Mouse (Mus musculus) v-Abl transformed pro-B cells (cell line): ENCODE measurements around the gene Elobl.

Experiments
- in situ Hi-C, 2 experiments: fragments of 400-800 bp; cut with MboI; formaldehyde crosslinking; loops; one replicate each; pipeline ENCODE4 v1.15.1; 2025; ENCODE audit not compliant: unreplicated experiment in 2 of 2

The Elobl gene

DNA sequence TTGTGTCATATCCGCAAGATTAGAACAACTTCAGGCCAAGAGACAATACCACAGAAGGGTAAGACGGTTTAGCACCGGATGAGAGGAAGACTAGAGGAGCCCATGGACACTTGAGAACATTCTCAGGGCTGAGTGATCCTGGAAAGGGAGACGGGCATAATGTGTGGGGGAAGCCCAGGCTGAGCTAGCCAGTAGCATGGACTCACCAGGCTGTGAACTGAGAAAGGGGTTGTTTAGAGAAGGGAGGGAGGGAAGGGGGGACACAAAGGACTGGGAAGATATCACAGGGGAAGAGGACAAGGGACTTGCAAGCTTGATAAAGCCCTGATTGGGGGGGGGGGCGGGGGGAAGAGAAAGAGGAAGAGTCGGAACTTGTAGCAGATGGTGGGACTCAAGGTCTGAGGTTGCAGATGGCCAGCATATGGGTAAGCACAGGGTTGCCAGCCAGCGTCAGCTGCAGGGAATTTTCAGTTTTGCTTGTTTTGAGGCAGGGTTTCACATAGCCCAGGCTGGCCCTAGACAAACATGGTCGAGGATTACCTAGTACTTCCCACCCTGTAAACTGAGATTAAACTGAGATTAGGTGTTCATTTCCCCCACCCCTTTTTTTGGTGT lies 20.7 kb downstream of the Elobl start:
- in situ Hi-C loops: no loop called here

DNA sequence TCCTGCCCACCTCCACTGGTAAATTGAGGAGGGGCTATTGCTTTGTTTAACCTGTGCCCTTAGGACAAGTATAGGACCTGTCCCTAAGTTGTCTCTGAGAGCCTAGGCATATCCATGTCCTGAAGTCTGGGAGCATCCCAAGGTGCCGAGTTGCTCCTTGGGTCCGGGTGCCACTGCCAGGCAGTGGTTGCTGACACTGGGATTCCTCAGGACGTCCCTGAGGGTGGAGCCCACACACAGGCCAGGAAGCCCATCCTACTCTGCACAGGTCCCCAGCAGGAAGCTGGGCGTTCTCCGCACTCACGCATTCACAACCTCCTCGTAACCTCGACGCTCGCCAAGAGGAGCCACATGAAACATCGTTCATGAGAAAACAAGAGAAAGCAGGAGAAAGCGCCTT lies 25.2 kb downstream of the Elobl start:
- in situ Hi-C loops: no loop called here

DNA sequence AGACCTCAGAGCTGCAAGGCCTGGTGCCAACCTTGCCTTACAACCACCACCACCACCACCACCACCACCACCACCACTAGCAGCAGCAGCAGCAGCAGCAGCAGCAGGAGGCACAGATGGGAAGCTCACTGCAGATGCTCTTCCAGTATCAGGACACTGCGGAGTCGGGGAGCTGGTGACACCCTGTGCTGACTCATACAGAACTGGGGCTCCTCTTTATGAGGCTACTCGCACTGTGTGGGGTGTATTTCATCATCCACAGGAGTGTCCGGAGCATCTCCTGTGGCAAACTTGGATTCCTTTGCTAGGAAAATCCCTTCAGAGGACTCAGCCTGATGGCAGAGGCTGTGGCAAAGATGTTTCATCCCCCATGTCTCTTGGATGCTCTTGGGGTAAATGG lies 27.1 kb downstream of the Elobl start:
- in situ Hi-C loops: no loop called here

DNA sequence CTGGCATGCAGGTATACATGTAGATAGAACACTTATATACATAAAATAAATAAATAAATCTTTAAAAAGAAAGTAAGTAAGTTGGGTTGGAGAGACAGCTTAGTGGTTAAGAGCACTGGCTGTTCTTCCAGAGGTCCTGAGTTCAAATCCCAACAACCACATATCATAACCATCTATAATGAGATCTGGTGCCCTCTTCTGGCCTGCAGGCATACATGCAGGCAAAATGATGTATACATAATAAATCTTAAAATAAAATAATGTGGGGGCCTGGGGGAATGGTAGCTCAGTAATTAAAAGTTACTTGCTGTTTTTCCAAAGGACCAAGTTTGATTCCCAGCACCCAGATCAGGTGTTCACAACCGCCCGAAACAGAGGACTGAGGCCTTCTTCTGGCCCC lies 28.0 kb downstream of the Elobl start:
- in situ Hi-C loops: no loop called here

DNA sequence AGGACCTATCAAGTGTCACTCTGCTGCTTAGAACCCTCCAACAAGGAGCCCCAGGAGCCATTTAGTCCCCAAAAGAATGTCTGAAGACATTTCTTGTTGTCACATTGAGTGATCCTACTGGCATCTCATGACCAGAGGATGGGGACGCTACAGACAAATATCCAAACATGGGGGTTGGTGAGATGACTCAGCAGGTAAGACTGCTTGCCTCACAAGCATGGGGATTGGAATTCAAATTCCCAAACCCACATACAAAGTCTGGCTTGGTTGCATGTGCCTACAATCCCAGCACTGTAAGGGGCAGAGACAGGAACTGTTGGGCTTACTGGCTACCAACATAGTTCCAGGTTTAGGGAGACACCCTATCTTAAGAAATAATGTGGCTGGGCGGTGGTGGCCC lies 28.8 kb downstream of the Elobl start:
- in situ Hi-C loops: no loop called here

DNA sequence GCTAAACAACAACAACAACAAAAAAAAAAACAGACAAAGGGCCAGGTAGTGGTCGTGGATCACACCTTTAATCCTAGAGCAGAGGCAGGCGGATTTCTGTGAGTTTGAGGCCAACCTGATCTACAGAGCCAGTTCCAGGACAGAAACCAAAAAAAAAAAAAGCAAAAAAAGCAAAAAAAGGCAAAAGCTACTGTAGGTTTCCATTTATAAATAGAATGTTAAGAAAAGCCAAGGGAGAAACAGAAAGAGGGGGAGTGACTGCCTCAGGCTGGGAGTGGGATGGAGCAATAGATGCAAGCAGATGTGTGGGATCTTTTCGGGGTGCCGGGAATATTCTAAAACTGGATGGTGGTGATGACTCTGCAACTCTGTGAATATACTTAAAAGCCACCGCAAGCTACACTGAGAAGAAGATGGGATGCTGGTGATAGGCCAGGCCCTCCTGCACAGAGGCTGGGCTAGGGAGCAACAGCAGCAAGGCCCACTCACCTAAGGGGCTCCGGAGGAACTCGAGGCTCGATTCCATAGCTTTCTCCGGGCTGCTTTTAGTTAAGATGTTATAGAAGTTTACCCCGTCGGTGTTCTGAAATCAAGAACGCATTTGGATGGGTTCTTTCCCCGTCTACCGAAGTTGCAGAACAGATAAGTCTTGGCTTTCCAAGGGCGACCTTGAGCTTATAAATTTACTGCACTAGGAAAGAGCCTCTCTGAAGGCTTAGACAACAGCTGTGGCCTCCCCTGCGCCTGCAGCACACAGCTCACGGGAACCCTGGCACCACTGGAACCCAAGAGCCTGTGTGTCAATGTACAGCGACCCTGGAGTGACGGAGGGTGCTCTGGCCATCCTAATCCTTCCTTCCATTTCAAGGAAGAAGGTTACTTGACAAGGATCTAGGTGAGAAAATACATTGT lies 32.4 kb downstream of the Elobl start:
- in situ Hi-C loops: no loop called here

DNA sequence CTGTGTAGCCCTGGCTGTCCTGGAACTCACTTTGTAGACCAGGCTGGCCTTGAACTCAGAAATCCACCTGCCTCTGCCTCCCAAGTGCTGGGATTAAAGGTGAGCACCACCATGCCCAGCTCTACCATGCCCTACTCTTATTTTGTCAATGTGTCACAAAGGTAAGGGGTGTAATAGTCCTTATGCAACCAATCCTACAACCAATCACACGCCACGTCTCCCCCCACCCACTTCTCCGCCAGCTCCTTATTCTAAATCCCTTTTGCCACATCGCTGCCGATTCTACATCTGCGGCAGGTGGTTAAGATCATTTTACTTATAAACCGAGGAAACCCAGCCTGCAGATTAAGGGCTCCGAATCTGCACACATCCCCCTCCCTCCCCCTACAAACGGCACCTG lies 33.7 kb downstream of the Elobl start:
- in situ Hi-C loops: no loop called here

DNA sequence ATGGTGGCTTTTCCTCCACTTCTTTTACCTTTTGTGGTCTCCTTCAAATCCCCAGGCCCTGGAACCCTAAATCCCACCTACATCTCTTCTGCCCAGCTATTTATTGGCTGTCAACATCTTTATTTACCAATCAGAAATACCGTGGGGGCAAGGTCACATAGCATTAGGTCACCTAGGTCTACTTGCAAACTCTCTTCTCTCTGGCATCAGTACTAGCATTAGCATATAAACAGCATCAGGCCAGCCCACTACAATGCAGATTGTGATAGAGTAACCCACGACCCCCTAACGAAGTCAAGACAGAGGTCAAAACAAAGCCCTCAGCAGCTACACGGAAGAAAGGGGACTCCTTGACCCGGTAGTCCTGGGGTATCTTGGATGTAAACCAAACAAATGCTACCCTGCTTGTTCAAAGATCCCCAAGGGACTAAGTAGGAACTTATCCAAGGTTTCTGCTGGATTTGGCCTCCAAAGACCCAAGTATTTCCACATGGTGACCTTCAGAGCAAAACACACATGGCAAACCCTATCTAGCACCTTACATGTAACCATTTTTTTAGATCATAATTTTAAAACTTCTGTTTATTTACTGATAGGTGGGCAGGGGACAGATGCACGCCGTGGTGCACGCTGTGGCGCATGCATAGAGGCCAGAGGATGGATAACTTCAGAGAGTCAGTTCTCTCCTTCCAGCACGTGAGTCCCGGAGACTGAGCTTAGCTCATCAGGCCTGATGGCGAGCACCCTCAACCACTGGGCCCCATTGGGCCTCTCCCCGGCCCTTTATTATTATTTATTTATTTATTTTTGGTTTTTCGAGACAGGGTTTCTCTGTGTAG lies 34.8 kb downstream of the Elobl start:
- in situ Hi-C loops: no loop called here

DNA sequence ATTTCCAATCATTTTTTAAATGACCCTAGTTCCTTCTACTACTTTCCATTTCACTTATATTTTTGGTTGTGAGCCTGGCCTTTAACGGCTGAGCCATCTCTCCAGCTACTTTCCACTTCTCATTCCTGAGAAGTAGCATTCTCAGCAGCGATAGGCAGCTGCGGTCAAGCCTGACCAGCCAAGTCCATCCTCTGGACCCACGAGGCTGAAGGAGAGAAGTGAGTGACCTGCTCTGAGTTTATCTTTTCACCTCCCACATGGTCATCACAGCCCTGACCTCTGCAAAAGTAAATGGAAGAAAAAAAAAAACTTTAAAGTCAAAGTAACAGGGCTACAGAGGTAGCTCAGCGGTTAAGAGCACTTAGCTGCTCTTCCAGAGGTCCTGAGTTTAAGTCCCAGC lies 40.2 kb downstream of the Elobl start:
- in situ Hi-C loops: loop anchor here in 1 of 2 experiments (10.0 kb wide), 1 partner anchor 62 kb away; the partner anchor contains the start of gene Akap1
